Mouse (Mus musculus) heart, adult 2 months (tissue): Measurements from ENCODE around the gene Daam1.

ENCODE experiments used
- CTCF ChIP-seq: fragments of 200-600 bp; IDR thresholded peaks from 2 replicates; pipeline ENCODE4 v1.8.1; 2022; ENCODE audit warnings: antibody characterized with exemption, mild to moderate bottlenecking, moderate library complexity
- POLR2A ChIP-seq: fragments of 200-500 bp; IDR thresholded peaks from 2 replicates; pipeline ENCODE4 v1.6.1; 2011; ENCODE audit warnings: mild to moderate bottlenecking, low read depth, low read length, control low read depth; ENCODE audit not compliant: insufficient read depth

GRCm38 (mm10) chr12:71885170-71885574 lies 54.3 kb downstream of the Daam1 start:
- TF ChIP-seq CTCF = no peak
- TF ChIP-seq POLR2A = no peak
